Mouse (Mus musculus) liver, postnatal 0 days (tissue): ENCODE data around the gene Nsg2. TPM values are rescaled to one million over a fixed set of nuclear protein-coding genes. Genes with fewer than 3 reads are reported as not detected.

Experiments
- ATAC-seq: fragments of 200-750 bp; cut with Nextera tagmentation; 2 replicates; pipeline ENCODE4 v1.8.0; 2017; ENCODE audit warnings: mild to moderate bottlenecking, moderate library complexity
- DNase-seq: peaks from one replicate; pipeline ENCODE4 v3.0.0-alpha.2; 2016
- H3K27ac ChIP-seq: fragments of 300-500 bp; sonication (generic); 2 replicates; pipeline ENCODE4 v1.5.1; 2014; ENCODE audit warnings: antibody characterized with exemption, moderate library complexity, mild to moderate bottlenecking, low read depth
- H3K27me3 ChIP-seq: fragments of 300-500 bp; sonication (generic); 2 replicates; pipeline ENCODE4 v1.6.1; 2014; ENCODE audit warnings: low read length, control low read depth, mixed read lengths; ENCODE audit not compliant: insufficient read depth
- H3K36me3 ChIP-seq: fragments of 300-500 bp; sonication (generic); replicated peaks from 2 replicates; pipeline ENCODE4 v1.6.1; 2014; ENCODE audit warnings: mild to moderate bottlenecking, control low read depth, low read length, moderate library complexity, mixed read lengths; ENCODE audit not compliant: insufficient read depth
- H3K4me1 ChIP-seq: fragments of 300-500 bp; sonication (generic); 2 replicates; pipeline ENCODE4 v1.6.1; 2014; ENCODE audit warnings: antibody characterized with exemption, mild to moderate bottlenecking, control low read depth; ENCODE audit not compliant: insufficient read depth
- H3K4me2 ChIP-seq: fragments of 300-500 bp; sonication (generic); 2 replicates; pipeline ENCODE4 v1.6.1; 2014; ENCODE audit warnings: low read depth, mild to moderate bottlenecking, low read length, moderate library complexity, mixed read lengths
- H3K4me3 ChIP-seq: fragments of 300-500 bp; sonication (generic); 2 replicates; pipeline ENCODE4 v1.5.1; 2014; ENCODE audit warnings: low read depth, low read length
- H3K9ac ChIP-seq: fragments of 300-500 bp; sonication (generic); replicated peaks from 2 replicates; pipeline ENCODE4 v1.6.1; 2014; ENCODE audit warnings: mild to moderate bottlenecking, moderate library complexity
- H3K9me3 ChIP-seq: fragments of 300-500 bp; sonication (generic); 2 replicates; pipeline ENCODE4 v1.6.1; 2016; ENCODE audit warnings: mild to moderate bottlenecking, control low read depth, low read length, mixed read lengths
- CTCF ChIP-seq: sonication (generic); IDR thresholded peaks from 2 replicates; pipeline ENCODE4 v1.5.1; 2016; ENCODE audit warnings: antibody characterized with exemption, low read depth
- EP300 ChIP-seq: IDR thresholded peaks from 2 replicates; pipeline ENCODE4 v1.6.1; 2016; ENCODE audit warnings: antibody characterized with exemption, low read depth, mild to moderate bottlenecking
- WGBS: fragments of 180-500 bp; shearing (Covaris S2); extraction: QIAGEN DNeasy Blood & Tissue Kit; methylation state at CpG from one replicate; pipeline ENCODE4 v1.1.7; 2014; ENCODE audit not compliant: insufficient replicate concordance; 5-methylcytosine and 5-hydroxymethylcytosine counted together
- polyA plus RNA-seq: library from polyadenylated mRNA; unstranded; fragments of >200 nt; fragmentation: Nextera tagmentation; extraction: Ambion mirVana; gene quantifications from 2 replicates; pipeline ENCODE4 v1.2.1, GENCODE M21; 2015

Nsg2 gene
- polyA plus RNA-seq, 1 experiment from 2014 or later = not detected

GRCm38 (mm10) chr11:32020031-32020965 lies 20.0 kb downstream of the Nsg2 start:
- WGBS = 23% methylated on average over 8 of the region's 8 CpGs
- Histone ChIP-seq H3K27ac (no peak overlapping the region), H3K4me2 (no peak overlapping the region), H3K4me1 (no peaks in the 10 kb centered on the region), H3K9ac (no peak overlapping the region), H3K9me3 (no peaks in the 10 kb centered on the region), H3K27me3 (no peaks in the 10 kb centered on the region), H3K36me3 (no peaks in the 10 kb centered on the region), H3K4me3 (no peak overlapping the region)
- no peak for ATAC-seq
- no peak for TF ChIP-seq EP300
- no peak for DNase-seq

GRCm38 (mm10) chr11:32026634-32027033 lies 26.4 kb downstream of the Nsg2 start:
- H3K27ac ChIP-seq = no peak overlapping the region

GRCm38 (mm10) chr11:32027474-32028342 lies 27.4 kb downstream of the Nsg2 start:
- Histone ChIP-seq H3K9ac (no peak overlapping the region), H3K9me3 (no peaks in the 10 kb centered on the region), H3K4me2 (no peak overlapping the region), H3K27me3 (no peaks in the 10 kb centered on the region), H3K4me1 (no peaks in the 10 kb centered on the region), H3K36me3 (no peaks in the 10 kb centered on the region), H3K27ac (no peak overlapping the region), H3K4me3 (no peak overlapping the region)
- TF ChIP-seq EP300 (no peak), CTCF (no peak)
- WGBS = 64% methylated on average over 7 of the region's 7 CpGs
- DNase-seq (no peak), ATAC-seq (no peak)

More at GRCm38 (mm10) chr11:32026634-32027033, 26.4 kb downstream of the Nsg2 start:
- Histone ChIP-seq H3K36me3 (no peaks in the 10 kb centered on the region), H3K9ac (no peak overlapping the region), H3K9me3 (no peaks in the 10 kb centered on the region), H3K4me2 (no peak overlapping the region), H3K4me1 (no peaks in the 10 kb centered on the region), H3K27me3 (no peaks in the 10 kb centered on the region), H3K4me3 (no peak overlapping the region)
- no peak for ATAC-seq
- WGBS = 68% methylated on average over 5 of the region's 5 CpGs
- no peak for DNase-seq
- TF ChIP-seq EP300 (no peak), CTCF (no peak)

- no peaks in the 10 kb centered on the region for H3K9me3 ChIP-seq
- no peak for ATAC-seq
- WGBS = 58% methylated on average over 3 of the region's 3 CpGs
Measured at GRCm38 (mm10) chr11:32028605-32029004, 28.3 kb downstream of the Nsg2 start.

GRCm38 (mm10) chr11:32029356-32029755 lies 29.1 kb downstream of the Nsg2 start:
- H3K9me3 ChIP-seq = no peaks in the 10 kb centered on the region
- 65% methylated on average over 5 of the region's 5 CpGs for whole genome bisulfite sequencing
- no peak overlapping the region for H3K4me3 ChIP-seq
- no peak for ATAC-seq
- TF ChIP-seq CTCF = no peak
- TF ChIP-seq EP300 = no peak
- no peak overlapping the region for H3K27ac ChIP-seq
- H3K36me3 ChIP-seq = no peaks in the 10 kb centered on the region
- no peak for DNase-seq
- no peak overlapping the region for H3K4me2 ChIP-seq
- no peaks in the 10 kb centered on the region for H3K27me3 ChIP-seq
- no peaks in the 10 kb centered on the region for H3K4me1 ChIP-seq
- no peak overlapping the region for H3K9ac ChIP-seq

More at GRCm38 (mm10) chr11:32028605-32029004, 28.3 kb downstream of the Nsg2 start:
- no peak overlapping the region for H3K27ac ChIP-seq
- H3K9ac ChIP-seq = no peak overlapping the region
- H3K36me3 ChIP-seq = no peaks in the 10 kb centered on the region
- H3K4me3 ChIP-seq = no peak overlapping the region
- no peaks in the 10 kb centered on the region for H3K4me1 ChIP-seq
- TF ChIP-seq EP300 = no peak
- TF ChIP-seq CTCF = no peak
- H3K4me2 ChIP-seq = no peak overlapping the region
- DNase-seq = no peak
- H3K27me3 ChIP-seq = no peaks in the 10 kb centered on the region

GRCm38 (mm10) chr11:32031396-32031795 lies 31.1 kb downstream of the Nsg2 start:
- 63% methylated on average over 4 of the region's 4 CpGs for WGBS
- H3K27ac ChIP-seq = no peak overlapping the region
- no peaks in the 10 kb centered on the region for H3K9me3 ChIP-seq
- ATAC-seq = no peak
- H3K36me3 ChIP-seq = no peaks in the 10 kb centered on the region
- no peaks in the 10 kb centered on the region for H3K27me3 ChIP-seq
- DNase-seq = no peak
- H3K4me3 ChIP-seq = no peak overlapping the region
- no peak overlapping the region for H3K9ac ChIP-seq
- H3K4me1 ChIP-seq = no peaks in the 10 kb centered on the region
- TF ChIP-seq EP300 = no peak
- no peak for TF ChIP-seq CTCF
- no peak overlapping the region for H3K4me2 ChIP-seq
